Mouse (Mus musculus) megakaryocyte, embryonic 14.5 days (primary cell): Measurements from ENCODE around the gene Poln. TPM values are rescaled to one million over a fixed set of nuclear protein-coding genes. Genes with fewer than 3 reads are reported as not detected.
A peak's percentile ranks its signal among the peaks of the same experiment; 100 is the strongest.

Source experiments
- H3K27me3 ChIP-seq: replicated peaks from 2 replicates; pipeline ENCODE3; 2012; ENCODE audit warnings: inconsistent platforms
- H3K36me3 ChIP-seq: replicated peaks from 2 replicates; pipeline ENCODE3; 2012; ENCODE audit warnings: low read length, inconsistent platforms, mixed read lengths
- H3K4me1 ChIP-seq: 2 replicates; pipeline ENCODE4 v1.6.1; 2012; ENCODE audit warnings: inconsistent platforms
- H3K4me3 ChIP-seq: replicated peaks from 2 replicates; pipeline ENCODE3; 2012; ENCODE audit warnings: moderate library complexity, mild to moderate bottlenecking, inconsistent platforms
- H3K9me3 ChIP-seq: 2 replicates; pipeline ENCODE4 v1.6.1; 2012; ENCODE audit warnings: inconsistent platforms
- FLI1 ChIP-seq: IDR thresholded peaks from 2 replicates; pipeline ENCODE4 v1.6.1; 2012; ENCODE audit warnings: low read length, inconsistent platforms, mixed read lengths
- GATA1 ChIP-seq: IDR thresholded peaks from 3 replicates; pipeline ENCODE4 v1.6.1; 2012; ENCODE audit warnings: mixed read lengths, low read length, inconsistent platforms, borderline replicate concordance
- polyA plus RNA-seq: library from polyadenylated mRNA; stranded (reverse); fragments of >175 nt; gene quantifications from 2 replicates; pipeline ENCODE4 v1.2.3, GENCODE M21; 2012; ENCODE audit warnings: low replicate concordance; ENCODE audit not compliant: insufficient read depth

Gene Poln
- polyA plus RNA-seq, 1 experiment, result 0.21 TPM

DNA sequence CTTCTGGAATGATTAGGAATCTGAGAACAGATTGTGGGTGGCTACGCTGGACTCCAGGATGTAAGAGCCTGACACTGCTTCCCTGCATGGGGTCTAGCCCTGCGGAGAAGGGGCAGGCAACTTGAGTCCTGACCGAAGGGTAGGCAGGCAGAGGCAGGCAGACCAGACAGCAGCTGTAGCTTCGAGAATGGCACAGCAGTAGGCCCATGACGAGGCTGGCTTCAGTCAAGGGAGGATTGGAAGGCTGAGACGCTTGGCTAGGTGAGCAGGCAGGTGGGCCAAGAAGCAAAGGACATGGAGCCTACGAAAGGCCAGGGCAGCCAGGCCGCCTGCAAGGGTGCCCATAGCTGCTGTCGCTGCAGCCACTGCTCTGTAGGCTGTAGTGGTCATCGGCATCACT is 7.4 kb upstream of the Poln start:
- Histone ChIP-seq H3K4me1 (peaks cover 47% of the 10 kb centered on the region), H3K9me3 (no peaks in the 10 kb centered on the region), H3K27me3 (no peaks in the 10 kb centered on the region), H3K36me3 (peaks cover 97% of the 10 kb centered on the region), H3K4me3 (peak overlapping the region; percentile 9)
- TF ChIP-seq FLI1 (no peak), GATA1 (no peak)

DNA sequence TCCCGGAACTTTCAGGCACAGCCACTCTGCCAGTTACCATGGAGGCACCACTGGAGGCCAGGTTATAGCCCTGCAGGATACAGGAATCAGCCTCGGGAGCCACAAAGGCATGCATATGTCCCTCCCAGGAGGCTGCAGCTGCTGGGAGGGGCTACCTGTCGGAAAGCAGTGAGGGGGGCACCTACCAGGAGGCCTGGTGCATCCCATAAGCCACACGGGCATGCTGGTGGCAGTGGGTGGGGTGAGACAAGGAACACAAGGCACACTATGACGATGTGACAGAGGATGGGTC is 6.1 kb upstream of the Poln start:
- no peaks in the 10 kb centered on the region for H3K9me3 ChIP-seq
- no peak overlapping the region for H3K4me3 ChIP-seq
- H3K4me1 ChIP-seq, result peaks cover 56% of the 10 kb centered on the region
- no peaks in the 10 kb centered on the region for H3K27me3 ChIP-seq
- TF ChIP-seq GATA1 (no peak), FLI1 (no peak)
- H3K36me3 ChIP-seq, result peaks cover 88% of the 10 kb centered on the region

DNA sequence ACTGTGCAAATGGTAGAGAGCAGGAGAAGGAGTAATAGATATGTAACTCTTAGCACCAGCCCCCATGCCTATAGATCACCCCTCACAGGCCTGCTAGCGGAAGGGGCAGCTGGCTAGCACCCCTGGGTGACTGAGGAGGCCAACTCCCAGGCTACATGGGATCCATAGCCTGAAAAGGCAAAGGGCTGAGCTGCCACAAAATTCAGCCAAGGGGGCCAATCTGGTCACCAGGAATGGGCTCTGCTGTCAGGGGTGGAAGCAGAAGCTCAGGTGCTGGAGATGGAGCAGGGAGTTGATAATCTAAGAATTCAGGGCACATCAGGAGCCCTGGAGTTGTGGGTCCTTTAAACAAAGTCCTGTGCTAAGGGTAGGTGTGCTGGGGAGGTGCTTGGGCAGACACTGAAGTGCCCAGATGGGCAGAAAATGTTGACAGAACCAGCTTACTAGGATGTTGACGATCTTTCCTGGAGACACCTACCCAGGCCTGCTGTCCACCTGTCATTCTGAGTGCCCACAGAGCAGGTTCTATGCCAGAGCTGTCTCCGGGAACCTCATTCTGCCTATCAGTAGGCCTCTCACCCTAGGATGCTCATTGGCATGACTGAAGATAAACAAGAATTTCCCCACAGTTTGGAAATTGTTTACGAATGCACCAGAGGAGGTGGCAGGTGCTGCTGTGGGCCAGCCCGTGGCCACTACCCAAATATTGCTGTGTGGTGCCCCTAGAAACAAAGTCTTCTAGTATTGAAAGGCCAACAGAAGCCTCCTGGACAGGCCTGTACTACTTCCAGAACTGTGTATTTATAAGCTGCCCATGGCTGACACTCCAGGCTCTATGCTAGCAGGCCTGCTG is 5.5 kb upstream of the Poln start:
- H3K4me3 ChIP-seq, result no peak overlapping the region
- H3K9me3 ChIP-seq, result no peaks in the 10 kb centered on the region
- H3K36me3 ChIP-seq, result peaks cover 83% of the 10 kb centered on the region
- H3K4me1 ChIP-seq, result peaks cover 57% of the 10 kb centered on the region
- TF ChIP-seq GATA1 (no peak), FLI1 (no peak)
- H3K27me3 ChIP-seq, result no peaks in the 10 kb centered on the region

DNA sequence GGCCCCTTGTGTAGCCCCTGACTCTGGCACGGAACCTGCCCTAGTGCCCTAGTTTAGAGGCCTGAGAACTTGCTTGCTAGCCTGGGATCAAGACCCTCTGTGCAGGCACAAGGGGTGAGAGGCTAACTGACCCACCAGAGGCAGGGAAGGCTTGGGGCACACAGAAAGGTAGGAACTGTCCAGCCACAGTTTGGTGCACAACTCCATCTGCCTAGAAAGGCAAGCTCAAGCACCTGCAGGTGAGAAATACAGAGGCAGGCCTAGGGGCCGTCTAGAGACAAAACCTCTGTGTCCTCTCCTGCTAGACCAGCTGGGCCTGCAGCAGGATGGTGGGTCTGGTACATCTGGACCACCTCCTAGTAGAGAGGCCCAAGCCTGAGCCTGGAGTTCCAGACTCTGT is 4.8 kb upstream of the Poln start:
- H3K4me3 ChIP-seq, result no peak overlapping the region
- no peaks in the 10 kb centered on the region for H3K9me3 ChIP-seq
- H3K36me3 ChIP-seq, result peaks cover 76% of the 10 kb centered on the region
- H3K4me1 ChIP-seq, result peaks cover 59% of the 10 kb centered on the region
- no peaks in the 10 kb centered on the region for H3K27me3 ChIP-seq
- no peak for TF ChIP-seq FLI1
- TF ChIP-seq GATA1, result no peak

DNA sequence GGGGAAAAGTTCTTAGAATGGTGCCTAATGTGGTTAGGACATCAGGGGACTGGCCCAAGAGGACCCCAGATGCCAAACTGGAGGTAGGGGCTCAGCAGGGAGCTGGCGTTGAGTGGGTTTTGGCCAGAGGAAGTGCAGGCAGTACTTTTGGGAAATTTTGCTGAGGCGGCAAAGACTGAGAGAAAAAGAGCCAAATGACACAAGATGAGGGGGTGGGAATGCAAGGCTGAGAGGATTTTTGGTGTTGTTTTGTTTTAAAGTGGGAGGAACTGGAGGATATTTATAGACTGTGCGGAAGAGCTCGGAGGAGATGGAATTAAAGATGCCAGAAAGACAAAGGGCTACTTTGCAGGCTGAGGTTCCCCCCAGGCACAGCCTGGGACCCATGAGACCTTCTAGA is 1.5 kb upstream of the Poln start:
- Histone ChIP-seq H3K4me3 (no peak overlapping the region), H3K36me3 (peaks cover 47% of the 10 kb centered on the region), H3K4me1 (peaks cover 39% of the 10 kb centered on the region), H3K27me3 (no peaks in the 10 kb centered on the region), H3K9me3 (no peaks in the 10 kb centered on the region)
- TF ChIP-seq FLI1 (no peak), GATA1 (no peak)

DNA sequence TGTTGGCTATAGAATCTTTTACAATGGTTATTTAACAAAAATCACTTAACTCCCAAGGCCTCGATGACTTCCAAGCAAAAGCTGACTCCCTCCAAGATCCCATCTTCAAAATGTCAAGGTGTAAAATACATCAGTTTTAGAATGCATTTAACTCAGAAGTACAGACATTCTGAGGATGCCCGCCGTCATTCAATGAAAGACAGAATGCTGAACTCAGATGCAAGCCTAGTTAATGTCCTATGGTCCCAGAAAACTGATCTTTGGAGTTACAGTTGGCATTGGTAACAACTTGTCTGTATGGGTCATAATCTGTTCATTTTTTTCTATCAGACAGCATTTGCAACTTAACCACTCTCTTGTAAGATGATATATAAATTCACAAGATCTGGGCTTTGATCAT is 706 bp upstream of the Poln start:
- peak overlapping the region; percentile 95 for H3K4me3 ChIP-seq
- peaks cover 40% of the 10 kb centered on the region for H3K36me3 ChIP-seq
- H3K9me3 ChIP-seq, result no peaks in the 10 kb centered on the region
- H3K4me1 ChIP-seq, result peaks cover 39% of the 10 kb centered on the region
- H3K27me3 ChIP-seq, result no peaks in the 10 kb centered on the region
- TF ChIP-seq FLI1 (no peak), GATA1 (no peak)

DNA sequence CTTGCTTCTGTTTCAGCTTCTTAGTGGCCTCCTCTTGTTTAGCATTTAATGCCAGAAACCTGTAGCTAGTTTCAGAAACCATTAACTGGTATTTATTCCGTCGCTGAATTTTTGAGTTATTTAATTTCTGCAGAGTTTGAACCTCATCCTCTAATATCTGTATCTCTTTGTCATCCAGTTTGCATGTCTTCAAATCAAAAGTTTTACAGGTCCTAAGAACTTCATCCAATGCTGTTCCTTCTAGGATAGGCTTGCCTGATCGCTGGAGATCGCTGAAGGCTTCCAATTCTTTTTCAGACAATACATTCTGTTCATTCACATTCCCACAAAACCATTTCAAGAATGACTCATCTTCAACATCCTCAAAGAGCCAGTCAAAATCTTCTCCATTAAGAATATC is 1.4 kb downstream of the Poln start:
- H3K4me3 ChIP-seq, result peak overlapping the region; percentile 95

DNA sequence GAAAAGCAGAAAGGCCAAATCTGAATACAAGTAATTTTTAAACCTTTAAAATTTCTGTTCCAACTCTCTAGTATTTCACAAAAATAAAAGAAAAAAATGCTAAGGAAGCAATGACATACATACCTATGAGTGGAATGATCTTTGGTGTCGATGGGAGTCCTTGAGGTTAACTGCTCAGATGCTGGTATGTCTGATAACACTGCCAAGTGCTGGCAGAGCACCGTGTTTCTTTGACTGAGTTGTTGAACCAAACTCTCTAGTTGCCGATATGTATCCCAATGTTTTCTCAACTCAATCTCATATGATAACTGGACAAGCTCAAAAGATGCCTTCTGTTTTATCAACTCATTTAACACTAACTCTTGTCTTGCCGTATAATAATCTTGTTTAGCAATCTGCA is 3.5 kb downstream of the Poln start:
- Histone ChIP-seq H3K36me3 (peaks cover 25% of the 10 kb centered on the region), H3K4me1 (peaks cover 53% of the 10 kb centered on the region), H3K4me3 (peak overlapping the region; percentile 69), H3K27me3 (no peaks in the 10 kb centered on the region), H3K9me3 (no peaks in the 10 kb centered on the region)
- TF ChIP-seq FLI1 (no peak), GATA1 (no peak)

More for the DNA sequence above, 1.4 kb downstream of the Poln start:
- Histone ChIP-seq H3K4me1 (peaks cover 49% of the 10 kb centered on the region), H3K27me3 (no peaks in the 10 kb centered on the region), H3K36me3 (peaks cover 28% of the 10 kb centered on the region), H3K9me3 (no peaks in the 10 kb centered on the region)
- TF ChIP-seq FLI1 (no peak), GATA1 (no peak)

DNA sequence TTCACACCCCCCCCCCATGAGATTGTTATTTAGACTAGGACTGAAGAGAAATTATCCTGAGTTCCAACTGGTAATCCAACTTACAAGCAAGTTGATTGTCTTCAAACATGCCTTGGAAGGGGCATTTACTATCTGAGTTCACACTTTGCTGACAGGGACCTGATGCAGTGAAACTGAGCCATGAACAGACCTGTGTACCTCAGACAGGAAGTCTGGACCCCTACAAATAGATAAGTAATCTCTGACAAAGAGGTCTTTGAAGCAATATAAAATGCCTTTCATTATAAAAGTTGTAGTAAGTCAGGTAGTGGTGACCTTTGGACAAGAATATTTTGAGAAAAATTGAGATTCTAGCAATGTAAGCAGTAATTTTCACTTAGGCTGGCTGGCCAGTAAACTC is 20.8 kb downstream of the Poln start:
- Histone ChIP-seq H3K9me3 (no peaks in the 10 kb centered on the region), H3K36me3 (peaks cover 8% of the 10 kb centered on the region), H3K4me3 (no peak overlapping the region), H3K4me1 (peaks cover 7% of the 10 kb centered on the region; the same call in 1 of the 2 replicates), H3K27me3 (no peaks in the 10 kb centered on the region)
- TF ChIP-seq GATA1 (no peak), FLI1 (no peak)

DNA sequence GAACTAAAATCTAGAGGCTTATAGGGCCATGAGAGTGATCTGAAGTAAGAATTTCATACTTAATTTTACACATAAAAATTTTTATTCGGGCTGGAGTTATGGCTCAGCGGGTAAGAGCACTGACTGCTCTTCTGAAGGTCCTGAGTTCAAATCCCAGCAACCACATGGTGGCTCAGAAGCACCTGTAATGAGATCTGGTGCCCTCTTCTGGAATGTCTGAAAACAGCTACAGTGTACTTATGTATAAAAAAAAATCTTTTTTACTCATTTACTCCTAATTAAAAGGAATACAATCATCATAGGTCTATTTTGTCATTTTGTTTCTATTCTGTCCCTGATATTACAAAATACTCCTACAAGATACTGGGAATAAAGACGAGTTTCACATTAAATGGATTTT is 21.7 kb downstream of the Poln start:
- Histone ChIP-seq H3K9me3 (no peaks in the 10 kb centered on the region), H3K36me3 (no peaks in the 10 kb centered on the region), H3K27me3 (no peaks in the 10 kb centered on the region), H3K4me3 (no peak overlapping the region), H3K4me1 (peaks cover 7% of the 10 kb centered on the region; the same call in 1 of the 2 replicates)
- TF ChIP-seq FLI1 (no peak), GATA1 (no peak)

DNA sequence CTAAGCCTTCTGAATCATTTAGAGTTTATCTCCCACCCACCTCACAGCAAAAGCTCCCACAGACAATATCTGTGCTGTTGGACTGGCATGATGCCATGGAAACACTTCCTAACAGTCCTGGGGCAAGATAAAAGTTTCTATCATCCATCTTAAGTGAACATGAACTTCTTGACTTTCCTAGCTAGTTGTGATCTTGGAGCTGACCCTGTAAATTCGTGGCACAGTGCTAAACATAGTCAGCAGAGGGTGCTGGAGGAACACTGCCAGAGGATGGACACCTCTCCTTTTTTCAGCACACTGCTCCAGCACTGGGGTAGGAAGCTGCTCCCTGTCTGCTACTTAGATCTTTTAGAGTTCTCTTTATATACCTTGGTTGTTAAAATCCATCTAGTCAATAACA is 29.5 kb downstream of the Poln start:
- no peaks in the 10 kb centered on the region; the same call in 1 of the 2 replicates for H3K4me1 ChIP-seq
- TF ChIP-seq GATA1, result no peak
- no peak overlapping the region for H3K4me3 ChIP-seq
- H3K36me3 ChIP-seq, result no peaks in the 10 kb centered on the region
- no peaks in the 10 kb centered on the region for H3K9me3 ChIP-seq
- peaks cover 2% of the 10 kb centered on the region for H3K27me3 ChIP-seq

DNA sequence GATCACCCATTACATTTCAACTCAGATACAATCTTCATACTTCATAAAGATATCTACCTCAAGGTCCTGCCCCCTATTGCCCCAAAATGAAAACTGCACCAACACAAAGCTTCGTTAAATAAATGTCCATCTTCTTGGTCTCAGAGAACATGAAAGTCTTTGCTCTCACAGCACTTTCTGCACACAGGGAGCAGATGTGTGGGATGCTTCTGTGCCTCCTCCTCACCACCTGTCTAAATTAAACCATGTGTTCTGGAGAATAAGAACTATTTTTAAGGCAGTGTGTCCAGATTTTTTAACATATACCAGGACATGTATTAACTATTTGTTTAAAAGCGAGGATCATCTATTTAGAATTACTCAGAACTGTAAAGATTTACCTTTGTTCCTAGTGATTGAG is 36.5 kb downstream of the Poln start:
- H3K9me3 ChIP-seq, result no peaks in the 10 kb centered on the region
- no peak overlapping the region for H3K4me3 ChIP-seq
- TF ChIP-seq GATA1 (no peak), FLI1 (no peak)
- no peaks in the 10 kb centered on the region for H3K36me3 ChIP-seq
- no peaks in the 10 kb centered on the region for H3K4me1 ChIP-seq
- H3K27me3 ChIP-seq, result peaks cover 4% of the 10 kb centered on the region
